Mouse (Mus musculus) brain, embryonic 14.5 days (tissue): ENCODE measurements around the gene Drc3.

Source experiments
- CTCF ChIP-seq: fragments of 200-500 bp; IDR thresholded peaks from 2 replicates; pipeline ENCODE4 v1.5.1; 2012; ENCODE audit warnings: inconsistent platforms, mild to moderate bottlenecking, moderate library complexity, borderline replicate concordance; ENCODE audit not compliant: insufficient read depth, insufficient read length; ENCODE audit errors: extremely low read depth
- POLR2A ChIP-seq: fragments of 200-500 bp; IDR thresholded peaks from 2 replicates; pipeline ENCODE4 v1.6.1; 2012; ENCODE audit warnings: mild to moderate bottlenecking, inconsistent platforms, borderline replicate concordance; ENCODE audit not compliant: poor library complexity, insufficient read depth, insufficient read length, severe bottlenecking; ENCODE audit errors: extremely low read depth

DNA sequence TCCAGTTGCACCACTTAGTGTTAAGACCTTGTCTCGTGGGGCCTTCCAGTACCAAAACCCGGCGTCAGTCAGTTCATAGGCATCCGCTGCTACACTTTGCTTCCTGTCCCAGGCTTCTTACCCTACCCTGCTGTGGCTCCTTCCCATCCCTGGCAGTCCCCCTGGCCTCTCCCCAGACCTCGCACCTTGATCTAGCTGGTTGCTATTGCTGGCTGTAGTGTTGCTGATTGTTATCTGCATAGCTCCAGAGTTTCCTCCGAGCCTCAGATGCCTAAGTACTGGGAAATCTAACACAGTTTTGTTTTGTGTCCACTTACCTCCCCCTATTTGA is 65.3 kb downstream of the Drc3 start:
- no peak for TF ChIP-seq CTCF
- TF ChIP-seq POLR2A, result no peak
